Mouse (Mus musculus): ENCODE data around the gene Camk1d.

DNA sequence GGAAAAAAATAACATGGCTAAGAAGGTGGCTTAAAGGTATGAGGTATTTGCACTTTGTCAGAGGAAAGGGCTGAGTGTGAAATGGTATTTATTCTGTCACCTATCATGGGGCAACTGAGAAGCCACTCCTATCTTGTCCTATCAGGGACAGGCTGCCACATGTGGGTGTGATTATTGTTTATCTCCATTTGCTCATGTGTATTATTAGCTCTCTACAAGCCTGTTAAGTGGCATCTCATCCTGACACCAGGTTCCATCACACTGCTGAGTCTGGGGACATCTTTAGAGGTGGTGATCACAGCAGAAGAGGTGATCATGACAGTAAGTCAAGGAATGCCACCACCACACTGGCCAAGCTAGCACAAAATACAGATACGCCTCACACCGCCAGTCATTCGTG is 13.4 kb downstream of the Camk1d start:
- TF ChIP-seq POLR2A (IDR thresholded peaks at IDR 0.05; ENCODE audit: low read depth, low read length): no peak
- no peak for TF ChIP-seq CTCF (conservative IDR thresholded peaks at IDR 0.05; ENCODE audit: insufficient read depth, insufficient read length, low read depth, low read length)

Data from kidney, adult 2 months (tissue).